Mouse (Mus musculus): ENCODE measurements around the gene Xrcc3. TPM values are rescaled to one million over a fixed set of nuclear protein-coding genes. Genes with fewer than 3 reads are reported as not detected.

Gene Xrcc3
- polyA plus RNA-seq, 1 experiment from 2014 or later = 5.0 TPM

DNA sequence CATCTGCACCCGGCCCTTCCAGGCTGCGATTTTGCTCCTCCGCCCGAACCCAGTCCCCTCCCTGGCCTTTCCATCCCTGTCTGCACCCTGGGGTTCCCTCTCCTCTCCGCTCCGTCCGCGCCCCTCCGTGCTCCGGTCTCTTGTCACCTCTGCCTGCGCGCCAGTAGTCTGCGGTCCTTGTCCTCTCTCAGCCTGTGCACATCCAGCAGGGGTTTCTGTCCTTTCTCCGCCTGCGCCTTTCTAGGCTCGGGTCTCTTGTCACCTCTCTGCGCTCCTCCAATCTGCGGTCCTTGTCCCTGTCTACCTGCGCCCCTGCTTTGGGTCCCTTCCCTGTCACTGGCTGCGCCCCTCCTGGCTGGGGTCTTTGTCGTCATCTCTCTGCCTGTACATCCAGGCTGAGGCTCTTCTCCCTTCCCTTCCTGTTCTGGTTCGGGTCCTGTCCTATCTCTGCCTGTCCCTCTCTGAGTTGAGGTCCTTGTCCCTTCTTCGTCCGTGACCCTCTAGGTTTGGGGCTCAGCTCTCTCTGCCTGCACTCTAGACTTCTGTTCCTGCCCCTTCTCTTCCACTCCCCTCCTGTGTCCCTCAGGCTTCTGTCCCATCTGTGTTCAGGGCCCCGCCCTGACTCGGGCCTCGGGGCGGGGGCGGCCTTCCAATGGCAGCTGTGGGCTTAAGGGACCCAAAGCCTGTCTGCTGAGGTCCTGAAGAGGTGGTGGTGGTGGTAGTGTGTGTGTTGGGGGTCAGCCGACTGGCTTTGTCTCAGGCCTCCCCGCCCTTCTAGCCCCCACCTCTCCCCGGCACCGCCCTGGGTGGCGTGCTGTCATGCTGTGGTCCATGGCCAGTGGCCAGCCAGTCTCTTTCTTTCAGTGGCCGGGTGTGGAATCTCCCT is 54.3 kb downstream of the Xrcc3 start:
- Histone ChIP-seq H3K27me3 (ENCODE audit: control insufficient read depth, insufficient read depth, low read depth, low read length) (no peaks in the 10 kb centered on the region), H3K9ac (ENCODE audit: low read depth, low read length) (peak overlapping the region; percentile 81), H3K4me2 (ENCODE audit: low read depth, low read length) (peak overlapping the region; percentile 99), H3K9me3 (replicated peaks; ENCODE audit: control insufficient read depth, low read length) (no peaks in the 10 kb centered on the region), H3K36me3 (ENCODE audit: control insufficient read depth, insufficient read depth) (no peaks in the 10 kb centered on the region), H3K4me3 (ENCODE audit: low read depth, low read length) (peak overlapping the region; percentile 81), H3K27ac (ENCODE audit: low read length) (peak overlapping the region; percentile 51), H3K4me1 (ENCODE audit: control insufficient read depth, low read depth, low read length) (peaks cover 25% of the 10 kb centered on the region)
- WGBS (ENCODE audit: insufficient replicate concordance) = 5% methylated on average over 35 of the region's 35 CpGs
- ATAC-seq (ENCODE audit: low read depth) = peak; percentile 27

DNA sequence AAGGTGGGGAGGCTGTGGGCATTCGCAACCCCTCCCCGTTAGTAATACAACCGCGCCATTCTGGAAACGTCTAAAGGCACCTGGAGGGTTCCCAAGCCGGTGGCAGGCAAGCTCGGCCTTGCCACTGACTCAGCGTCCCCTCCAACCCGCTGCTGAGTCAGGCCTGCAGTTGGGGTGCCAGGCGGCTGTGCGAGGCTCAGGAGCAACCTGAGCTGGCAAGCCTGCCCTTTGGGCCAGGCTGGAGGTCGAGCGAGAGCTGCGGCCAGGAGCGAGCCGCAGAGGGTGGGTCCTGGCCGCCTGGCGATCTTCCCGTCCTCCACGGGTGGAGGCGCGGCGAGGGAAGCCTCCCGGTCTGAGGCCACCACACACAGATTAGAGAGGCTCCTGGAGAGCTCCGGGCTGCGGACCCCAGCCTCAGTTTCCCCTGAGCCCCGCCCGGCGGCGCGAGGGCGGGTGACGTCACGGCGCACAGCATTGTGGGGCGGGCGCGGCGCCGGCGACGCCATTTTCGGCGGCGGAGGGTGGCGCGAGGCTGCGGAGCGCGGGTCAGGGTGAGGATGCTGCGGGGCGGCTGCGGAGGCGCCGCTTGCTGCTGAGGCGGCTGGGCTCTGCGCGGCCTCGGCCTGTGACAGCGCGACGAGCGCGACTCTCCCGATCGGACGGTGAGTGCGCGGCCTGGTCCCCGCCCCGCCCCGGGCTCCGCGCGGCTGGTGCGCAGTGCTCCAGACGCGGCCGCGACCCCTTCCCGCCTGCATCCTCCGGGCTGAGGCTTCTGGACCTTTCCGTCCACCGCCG is 55.1 kb downstream of the Xrcc3 start, which contains the start of gene Klc1:
Gene Klc1, plus strand, starts transcription at position 469 of the 795 bp plus-strand sequence.
- WGBS (ENCODE audit: insufficient replicate concordance) = under 1% methylated on average over 81 of the region's 85 CpGs
- Histone ChIP-seq H3K4me1 (ENCODE audit: control insufficient read depth, low read depth, low read length) (peaks cover 25% of the 10 kb centered on the region), H3K36me3 (ENCODE audit: control insufficient read depth, insufficient read depth) (no peaks in the 10 kb centered on the region), H3K4me3 (ENCODE audit: low read depth, low read length) (peak within 1 kb of the TSS; percentile 81), H3K4me2 (ENCODE audit: low read depth, low read length) (peak within 1 kb of the TSS; percentile 99), H3K9me3 (replicated peaks; ENCODE audit: control insufficient read depth, low read length) (no peaks in the 10 kb centered on the region), H3K9ac (ENCODE audit: low read depth, low read length) (peak within 1 kb of the TSS; percentile 81), H3K27ac (ENCODE audit: low read length) (peak within 1 kb of the TSS; percentile 51), H3K27me3 (ENCODE audit: control insufficient read depth, insufficient read depth, low read depth, low read length) (no peaks in the 10 kb centered on the region)
- peak; percentile 79 for ATAC-seq (ENCODE audit: low read depth)

DNA sequence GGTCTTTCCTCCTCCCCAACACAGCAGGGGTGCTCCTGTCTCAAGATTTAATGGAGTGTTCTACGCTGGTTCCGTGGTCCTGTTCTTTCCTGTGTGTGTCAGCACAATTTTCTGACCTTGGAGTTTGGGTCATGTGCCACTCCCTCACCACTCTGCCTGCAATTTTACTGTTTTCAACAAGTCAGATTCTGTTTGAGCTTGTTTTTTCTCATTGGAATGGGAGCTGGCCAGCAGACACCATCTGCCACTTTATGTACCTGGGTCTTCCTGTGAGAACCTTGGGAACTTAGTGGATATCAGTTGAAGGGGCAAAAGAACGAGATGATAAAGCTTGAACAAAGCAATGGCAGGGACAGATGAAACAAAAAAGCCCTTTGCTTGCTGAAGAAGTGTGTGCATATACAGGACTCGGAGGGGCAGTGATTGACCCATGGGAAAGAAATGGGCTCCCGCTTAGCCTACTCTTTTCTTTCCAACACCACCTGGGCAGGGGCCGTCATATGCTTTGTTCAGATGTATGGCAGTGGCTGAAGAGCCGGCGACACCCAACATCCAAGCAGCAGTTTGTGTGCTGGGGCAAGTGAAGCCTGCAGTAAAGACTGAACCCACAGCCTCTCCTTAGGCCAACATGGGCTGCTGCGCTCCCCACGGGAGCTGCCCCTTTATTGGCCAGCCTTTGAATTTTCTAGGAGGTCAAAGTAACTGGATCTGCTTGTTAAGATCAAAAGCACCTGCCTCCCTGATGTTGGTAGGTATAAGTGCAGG is 55.9 kb downstream of the Xrcc3 start:
- ATAC-seq (ENCODE audit: low read depth) = no peak
- WGBS (ENCODE audit: insufficient replicate concordance) = 60% methylated on average over 10 of the region's 10 CpGs
- peak overlapping the region; percentile 51; the same call in 1 of the 2 replicates for H3K27ac ChIP-seq (ENCODE audit: low read length)
- H3K9ac ChIP-seq (ENCODE audit: low read depth, low read length) = peak overlapping the region; percentile 81
- no peaks in the 10 kb centered on the region for H3K9me3 ChIP-seq (replicated peaks; ENCODE audit: control insufficient read depth, low read length)
- no peaks in the 10 kb centered on the region for H3K36me3 ChIP-seq (ENCODE audit: control insufficient read depth, insufficient read depth)
- peak overlapping the region; percentile 81 for H3K4me3 ChIP-seq (ENCODE audit: low read depth, low read length)
- H3K27me3 ChIP-seq (ENCODE audit: control insufficient read depth, insufficient read depth, low read depth, low read length) = no peaks in the 10 kb centered on the region
- H3K4me1 ChIP-seq (ENCODE audit: control insufficient read depth, low read depth, low read length) = peaks cover 25% of the 10 kb centered on the region
- H3K4me2 ChIP-seq (ENCODE audit: low read depth, low read length) = peak overlapping the region; percentile 99

DNA sequence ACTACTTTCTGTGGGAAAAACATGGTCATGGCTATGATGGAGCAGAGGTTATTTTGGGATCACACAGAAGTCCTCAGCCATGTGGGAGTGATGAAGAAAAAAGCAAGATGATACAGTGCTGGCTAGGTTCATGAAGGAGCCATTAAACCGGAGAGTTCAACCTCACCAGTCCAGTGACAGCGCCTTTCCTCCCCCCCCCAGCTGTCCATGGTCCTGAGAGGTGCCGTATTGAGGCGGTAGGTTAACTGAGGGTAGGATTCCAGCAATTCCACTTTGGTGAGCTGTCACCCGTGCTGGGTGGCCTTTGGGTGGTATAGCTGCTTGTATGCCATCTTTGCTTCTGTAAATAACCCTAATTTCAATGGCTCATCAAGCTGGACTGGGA is 57.0 kb downstream of the Xrcc3 start:
- H3K27me3 ChIP-seq (ENCODE audit: control insufficient read depth, insufficient read depth, low read depth, low read length) = no peaks in the 10 kb centered on the region
- ATAC-seq (ENCODE audit: low read depth) = no peak
- no peak overlapping the region for H3K4me2 ChIP-seq (ENCODE audit: low read depth, low read length)
- 50% methylated on average over 5 of the region's 5 CpGs for WGBS (ENCODE audit: insufficient replicate concordance)
- no peaks in the 10 kb centered on the region for H3K36me3 ChIP-seq (ENCODE audit: control insufficient read depth, insufficient read depth)
- no peak overlapping the region for H3K27ac ChIP-seq (ENCODE audit: low read length)
- no peak overlapping the region for H3K4me3 ChIP-seq (ENCODE audit: low read depth, low read length)
- H3K4me1 ChIP-seq (ENCODE audit: control insufficient read depth, low read depth, low read length) = peaks cover 23% of the 10 kb centered on the region
- no peak overlapping the region for H3K9ac ChIP-seq (ENCODE audit: low read depth, low read length)
- H3K9me3 ChIP-seq (replicated peaks; ENCODE audit: control insufficient read depth, low read length) = no peaks in the 10 kb centered on the region

DNA sequence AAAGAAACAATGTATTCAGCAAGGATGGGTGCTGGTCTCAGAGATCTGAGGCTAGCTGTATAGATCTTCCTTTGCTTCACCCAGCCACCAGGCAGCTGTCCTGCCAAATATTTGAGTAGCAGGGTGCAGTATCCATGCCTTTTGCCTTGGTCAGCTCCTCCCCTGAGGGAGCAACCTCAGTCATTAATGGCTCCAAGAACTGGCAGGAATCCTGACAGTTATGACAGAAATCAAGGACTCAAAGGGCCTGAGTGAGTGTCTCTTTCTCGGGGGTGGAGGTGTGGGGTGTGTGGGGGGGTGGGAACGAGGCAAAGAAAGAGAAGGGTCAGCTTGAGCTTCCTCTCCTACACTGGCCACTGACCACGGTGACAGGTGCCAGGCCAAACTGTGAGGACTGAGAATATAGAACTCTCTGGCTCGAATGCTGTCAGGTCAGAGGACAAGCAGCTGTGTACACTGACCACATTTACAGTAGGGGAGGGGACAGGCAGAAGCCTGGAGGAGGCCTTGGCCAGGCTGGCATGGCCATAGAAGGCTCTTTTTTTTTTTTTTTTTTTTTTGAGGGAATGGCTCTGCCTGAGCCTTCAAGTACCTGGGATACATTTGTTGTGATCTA is 57.5 kb downstream of the Xrcc3 start:
- H3K36me3 ChIP-seq (ENCODE audit: control insufficient read depth, insufficient read depth) = no peaks in the 10 kb centered on the region
- no peak overlapping the region for H3K4me3 ChIP-seq (ENCODE audit: low read depth, low read length)
- H3K9me3 ChIP-seq (replicated peaks; ENCODE audit: control insufficient read depth, low read length) = no peaks in the 10 kb centered on the region
- H3K27ac ChIP-seq (ENCODE audit: low read length) = no peak overlapping the region
- 29% methylated on average over 4 of the region's 4 CpGs for WGBS (ENCODE audit: insufficient replicate concordance)
- no peaks in the 10 kb centered on the region for H3K27me3 ChIP-seq (ENCODE audit: control insufficient read depth, insufficient read depth, low read depth, low read length)
- no peak overlapping the region for H3K4me2 ChIP-seq (ENCODE audit: low read depth, low read length)
- peaks cover 21% of the 10 kb centered on the region for H3K4me1 ChIP-seq (ENCODE audit: control insufficient read depth, low read depth, low read length)
- no peak overlapping the region for H3K9ac ChIP-seq (ENCODE audit: low read depth, low read length)
- ATAC-seq (ENCODE audit: low read depth) = no peak

DNA sequence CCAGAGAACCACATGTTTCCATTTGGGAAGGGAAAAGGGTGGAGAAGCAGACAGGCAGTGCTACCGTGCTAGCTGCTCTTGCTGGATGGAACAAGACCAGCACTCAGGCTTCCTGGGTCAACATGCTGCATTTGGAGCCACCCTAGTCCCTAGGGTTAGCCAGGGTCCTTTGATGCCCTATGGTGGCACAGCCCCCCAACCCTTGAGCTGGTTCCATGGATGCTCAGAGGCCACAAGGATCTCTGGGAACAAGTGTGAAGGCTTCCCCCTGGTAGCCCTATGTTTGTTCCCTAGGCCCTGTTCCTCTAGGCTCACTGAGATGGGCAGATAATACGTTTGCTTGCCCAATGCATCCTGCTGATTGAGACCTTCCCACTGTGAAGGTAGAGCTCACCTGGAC is 58.4 kb downstream of the Xrcc3 start:
- H3K9ac ChIP-seq (ENCODE audit: low read depth, low read length) = no peak overlapping the region
- H3K27me3 ChIP-seq (ENCODE audit: control insufficient read depth, insufficient read depth, low read depth, low read length) = no peaks in the 10 kb centered on the region
- no peak for ATAC-seq (ENCODE audit: low read depth)
- no peaks in the 10 kb centered on the region for H3K9me3 ChIP-seq (replicated peaks; ENCODE audit: control insufficient read depth, low read length)
- peaks cover 19% of the 10 kb centered on the region for H3K4me1 ChIP-seq (ENCODE audit: control insufficient read depth, low read depth, low read length)
- H3K4me2 ChIP-seq (ENCODE audit: low read depth, low read length) = no peak overlapping the region
- 46% methylated on average over 2 of the region's 2 CpGs for WGBS (ENCODE audit: insufficient replicate concordance)
- no peak overlapping the region for H3K4me3 ChIP-seq (ENCODE audit: low read depth, low read length)
- H3K36me3 ChIP-seq (ENCODE audit: control insufficient read depth, insufficient read depth) = no peaks in the 10 kb centered on the region
- H3K27ac ChIP-seq (ENCODE audit: low read length) = no peak overlapping the region

DNA sequence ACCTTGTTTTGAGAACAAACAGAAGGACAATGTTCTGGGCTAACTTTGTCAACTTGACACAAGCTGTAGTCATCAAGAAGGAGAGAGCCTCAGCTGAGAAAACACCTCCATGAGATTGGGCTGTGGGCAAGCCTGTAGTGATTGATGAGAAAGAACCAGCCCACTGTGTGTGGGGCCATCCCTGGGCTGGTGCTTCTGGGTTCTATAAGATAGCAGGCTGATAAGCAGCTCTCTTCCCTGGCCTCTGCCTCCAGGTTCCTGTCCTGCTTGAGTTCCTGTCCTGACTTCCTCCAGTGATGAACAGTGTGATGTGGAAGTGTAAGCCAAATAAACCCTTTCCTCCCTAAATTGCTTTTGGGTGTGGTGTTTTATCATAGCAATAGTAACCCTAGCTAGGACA is 59.0 kb downstream of the Xrcc3 start:
- no peak overlapping the region for H3K27ac ChIP-seq (ENCODE audit: low read length)
- no peak overlapping the region for H3K4me3 ChIP-seq (ENCODE audit: low read depth, low read length)
- ATAC-seq (ENCODE audit: low read depth) = no peak
- H3K27me3 ChIP-seq (ENCODE audit: control insufficient read depth, insufficient read depth, low read depth, low read length) = no peaks in the 10 kb centered on the region
- peaks cover 15% of the 10 kb centered on the region for H3K4me1 ChIP-seq (ENCODE audit: control insufficient read depth, low read depth, low read length)
- no peaks in the 10 kb centered on the region for H3K9me3 ChIP-seq (replicated peaks; ENCODE audit: control insufficient read depth, low read length)
- H3K36me3 ChIP-seq (ENCODE audit: control insufficient read depth, insufficient read depth) = no peaks in the 10 kb centered on the region
- no peak overlapping the region for H3K9ac ChIP-seq (ENCODE audit: low read depth, low read length)
- H3K4me2 ChIP-seq (ENCODE audit: low read depth, low read length) = no peak overlapping the region

DNA sequence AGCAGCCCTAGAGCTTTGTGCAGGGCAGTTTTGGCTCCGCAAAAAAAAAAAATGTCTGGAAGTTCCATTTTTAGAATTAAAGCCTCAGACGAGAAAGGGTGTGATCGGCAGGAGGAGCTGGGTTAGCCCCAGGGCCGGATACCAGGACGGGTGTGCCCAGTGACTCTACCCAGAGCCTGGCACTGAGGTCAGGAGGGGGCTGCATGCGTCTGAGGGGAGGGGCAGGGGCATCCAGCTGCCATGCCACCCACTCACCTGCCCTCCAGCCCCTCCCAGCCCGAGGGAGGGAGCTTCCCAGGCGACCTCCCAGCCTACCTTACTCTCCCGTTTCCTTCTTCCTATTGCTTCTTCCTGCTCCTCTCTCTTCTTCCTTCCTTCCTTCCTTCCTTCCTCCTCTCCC is 60.3 kb downstream of the Xrcc3 start:
- Histone ChIP-seq H3K4me3 (ENCODE audit: low read depth, low read length) (no peak overlapping the region), H3K4me2 (ENCODE audit: low read depth, low read length) (no peak overlapping the region), H3K9me3 (replicated peaks; ENCODE audit: control insufficient read depth, low read length) (no peaks in the 10 kb centered on the region), H3K9ac (ENCODE audit: low read depth, low read length) (no peak overlapping the region), H3K36me3 (ENCODE audit: control insufficient read depth, insufficient read depth) (no peaks in the 10 kb centered on the region), H3K27me3 (ENCODE audit: control insufficient read depth, insufficient read depth, low read depth, low read length) (no peaks in the 10 kb centered on the region), H3K4me1 (ENCODE audit: control insufficient read depth, low read depth, low read length) (peaks cover 9% of the 10 kb centered on the region), H3K27ac (ENCODE audit: low read length) (no peak overlapping the region)
- WGBS (ENCODE audit: insufficient replicate concordance) = 60% methylated on average over 9 of the region's 9 CpGs
- no peak for ATAC-seq (ENCODE audit: low read depth)

Measured in liver, embryonic 16.5 days (tissue).